Mouse (Mus musculus) kidney, postnatal 0 days (tissue): ENCODE measurements around the gene Rapgef4. TPM values are rescaled to one million over a fixed set of nuclear protein-coding genes. Genes with fewer than 3 reads are reported as not detected.
A peak's percentile ranks its signal among the peaks of the same experiment; 100 is the strongest.

ENCODE experiments used
- ATAC-seq: fragments of 200-750 bp; cut with Nextera tagmentation; replicated peaks from 2 replicates; pipeline ENCODE4 v1.8.0; 2017; ENCODE audit warnings: low read depth, moderate number of reproducible peaks, moderate TSS enrichment, moderate library complexity; ENCODE audit not compliant: low FRiP score
- DNase-seq: peaks from one replicate; pipeline ENCODE4 v3.0.0-alpha.2; 2016; ENCODE audit warnings: low spot score
- H3K27ac ChIP-seq: fragments of 300-500 bp; sonication (generic); 2 replicates; pipeline ENCODE4 v1.5.1; 2014; ENCODE audit warnings: mild to moderate bottlenecking
- H3K27me3 ChIP-seq: fragments of 300-500 bp; sonication (generic); 2 replicates; pipeline ENCODE4 v1.6.1; 2014; ENCODE audit warnings: low read length, mixed read lengths; ENCODE audit not compliant: insufficient read depth
- H3K36me3 ChIP-seq: fragments of 300-500 bp; sonication (generic); 2 replicates; pipeline ENCODE4 v1.6.1; 2014; ENCODE audit warnings: low read length, mixed read lengths; ENCODE audit not compliant: insufficient read depth
- H3K4me1 ChIP-seq: fragments of 300-500 bp; sonication (generic); replicated peaks from 2 replicates; pipeline ENCODE4 v1.6.1; 2014; ENCODE audit warnings: antibody characterized with exemption, low read length, mixed read lengths; ENCODE audit not compliant: insufficient read depth
- H3K4me2 ChIP-seq: fragments of 300-500 bp; sonication (generic); 2 replicates; pipeline ENCODE4 v1.6.1; 2014; ENCODE audit warnings: mild to moderate bottlenecking, low read length, moderate library complexity, mixed read lengths
- H3K4me3 ChIP-seq: fragments of 300-500 bp; sonication (generic); replicated peaks from 2 replicates; pipeline ENCODE4 v1.5.1; 2014; ENCODE audit warnings: low read depth, low read length
- H3K9ac ChIP-seq: fragments of 300-500 bp; sonication (generic); 2 replicates; pipeline ENCODE4 v1.6.1; 2014; ENCODE audit warnings: low read depth, low read length
- H3K9me3 ChIP-seq: fragments of 300-500 bp; sonication (generic); replicated peaks from 2 replicates; pipeline ENCODE4 v1.6.1; 2016; ENCODE audit warnings: low read length, inconsistent platforms, mixed read lengths
- CTCF ChIP-seq: IDR thresholded peaks from 2 replicates; pipeline ENCODE4 v1.5.1; 2016; ENCODE audit warnings: antibody characterized with exemption, low read depth, mild to moderate bottlenecking, moderate library complexity
- WGBS: fragments of 180-500 bp; shearing (Covaris S2); extraction: QIAGEN DNeasy Blood & Tissue Kit; methylation state at CpG from one replicate; pipeline ENCODE4 v1.1.7; 2014; 5-methylcytosine and 5-hydroxymethylcytosine counted together
- polyA plus RNA-seq: library from polyadenylated mRNA; unstranded; fragments of >200 nt; fragmentation: Nextera tagmentation; extraction: Ambion mirVana; gene quantifications from 2 replicates; pipeline ENCODE4 v1.2.1, GENCODE M21; 2015

Gene Rapgef4
- polyA plus RNA-seq, 1 experiment from 2014 or later: 4.6 TPM

DNA sequence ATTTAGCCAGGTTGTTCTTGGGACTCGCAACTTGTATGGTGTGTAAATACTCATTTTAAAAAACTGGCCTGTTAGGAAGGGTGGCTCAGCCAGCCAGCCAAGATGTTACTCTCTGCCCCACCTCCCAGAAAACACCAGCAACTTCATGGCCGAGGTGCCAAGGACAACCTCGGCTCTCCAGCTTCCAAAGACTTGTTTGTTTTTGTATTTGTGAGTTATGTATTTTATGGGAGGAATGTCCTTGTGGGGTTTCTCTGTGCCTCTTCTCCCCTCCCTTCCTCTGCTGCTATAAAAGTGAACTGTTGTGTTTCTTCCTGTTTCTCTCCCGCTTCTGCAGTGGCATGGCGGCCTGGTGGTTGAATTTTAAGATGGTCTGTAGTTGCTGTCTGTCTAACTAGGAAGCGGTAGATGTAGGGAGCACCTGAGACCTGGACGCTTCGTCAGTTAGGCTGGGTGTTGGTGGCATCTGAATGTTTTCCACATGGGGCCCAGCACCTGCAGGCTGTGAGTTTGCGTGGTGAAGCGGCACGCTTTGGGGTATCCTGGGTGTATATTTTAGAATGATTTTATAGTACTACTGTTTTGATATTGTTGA is 164.3 kb downstream of the Rapgef4 start:
- H3K4me3 ChIP-seq: no peak overlapping the region
- H3K4me2 ChIP-seq: no peak overlapping the region
- 76% methylated on average over 11 of the region's 11 CpGs for WGBS
- no peaks in the 10 kb centered on the region for H3K27me3 ChIP-seq
- DNase-seq: peak; percentile 52
- H3K27ac ChIP-seq: peak overlapping the region; percentile 62; the same call in 1 of the 2 replicates
- H3K9ac ChIP-seq: no peak overlapping the region
- ATAC-seq: no peak
- 0 out of 2 replicates have a peak, but pooled peaks cover 8% of the 10 kb centered on the region for H3K4me1 ChIP-seq
- H3K36me3 ChIP-seq: no peaks in the 10 kb centered on the region
- no peak for TF ChIP-seq CTCF
- no peaks in the 10 kb centered on the region for H3K9me3 ChIP-seq

DNA sequence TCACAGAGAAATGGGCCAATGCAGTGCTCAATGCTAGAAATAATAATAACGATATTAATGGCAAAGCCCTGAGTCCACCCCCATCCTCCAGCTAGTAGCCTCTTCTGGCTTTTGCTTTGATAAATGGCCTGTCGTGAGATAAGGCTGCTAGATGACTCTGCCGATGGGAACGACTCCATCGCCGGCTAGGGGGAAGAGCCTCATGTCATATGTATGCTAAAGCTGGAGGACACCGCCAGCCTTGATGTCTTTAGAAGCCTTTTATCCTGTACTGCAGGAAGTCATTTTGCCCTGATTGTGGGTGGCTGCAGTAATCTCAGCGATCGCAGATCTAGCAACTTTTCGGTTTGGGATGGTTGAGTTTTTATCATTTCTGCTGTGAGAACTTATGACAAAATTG is 165.0 kb downstream of the Rapgef4 start:
- Histone ChIP-seq H3K4me2 (no peak overlapping the region), H3K4me1 (0 out of 2 replicates have a peak, but pooled peaks cover 8% of the 10 kb centered on the region), H3K9ac (no peak overlapping the region), H3K36me3 (no peaks in the 10 kb centered on the region), H3K9me3 (no peaks in the 10 kb centered on the region), H3K27ac (no peak overlapping the region), H3K4me3 (no peak overlapping the region), H3K27me3 (no peaks in the 10 kb centered on the region)
- 41% methylated on average over 10 of the region's 10 CpGs for WGBS
- peak; percentile 36 for DNase-seq
- ATAC-seq: no peak
- no peak for TF ChIP-seq CTCF

DNA sequence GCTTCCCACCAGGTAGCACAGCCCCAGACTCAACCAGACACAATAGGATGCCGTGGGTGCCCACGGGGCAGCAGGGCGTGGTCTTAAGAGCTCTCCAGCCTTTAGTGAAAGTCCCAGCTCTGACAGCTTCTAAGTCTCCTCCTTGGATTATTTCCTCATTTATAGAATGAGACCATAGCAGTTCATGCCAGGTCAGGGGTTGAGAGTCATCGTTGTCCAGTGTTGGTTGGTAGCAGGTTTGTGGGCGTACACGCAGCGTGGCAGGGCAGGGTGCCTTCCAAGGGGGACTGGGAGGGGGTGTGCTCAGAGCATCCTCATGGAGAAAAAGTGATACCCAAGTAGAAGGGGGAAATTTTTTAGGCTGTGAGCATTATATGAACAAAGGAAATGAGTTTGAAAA is 166.2 kb downstream of the Rapgef4 start:
- H3K4me3 ChIP-seq: no peak overlapping the region
- no peak for ATAC-seq

DNA sequence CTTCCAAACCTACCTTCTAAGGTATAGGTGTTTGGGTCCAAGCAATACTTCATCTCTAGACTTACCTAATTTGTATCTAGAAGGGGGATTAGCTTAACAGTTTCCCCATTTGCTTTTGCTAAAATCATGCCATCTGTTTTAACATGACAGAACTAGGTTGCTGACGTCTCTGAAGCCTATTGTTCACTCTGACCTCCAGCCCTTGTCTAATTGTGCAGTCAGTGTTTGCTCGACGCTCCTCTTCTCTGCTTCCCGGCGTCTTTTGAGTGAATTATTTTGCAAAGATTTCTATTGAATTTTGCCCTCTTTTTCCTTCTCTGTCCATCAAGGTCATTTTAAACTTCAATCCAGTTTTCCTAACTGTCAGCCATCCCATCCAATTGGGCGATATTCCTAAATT is 166.7 kb downstream of the Rapgef4 start:
- H3K36me3 ChIP-seq: no peaks in the 10 kb centered on the region
- H3K4me1 ChIP-seq: 0 out of 2 replicates have a peak, but pooled peaks cover 8% of the 10 kb centered on the region
- WGBS: 77% methylated on average over 6 of the region's 6 CpGs

More for the DNA sequence above, 166.2 kb downstream of the Rapgef4 start:
- TF ChIP-seq CTCF: no peak
- no peaks in the 10 kb centered on the region for H3K36me3 ChIP-seq
- 87% methylated on average over 7 of the region's 7 CpGs for WGBS
- no peaks in the 10 kb centered on the region for H3K27me3 ChIP-seq
- no peak overlapping the region for H3K4me2 ChIP-seq
- H3K9me3 ChIP-seq: no peaks in the 10 kb centered on the region
- no peak overlapping the region for H3K9ac ChIP-seq
- no peak overlapping the region for H3K27ac ChIP-seq
- H3K4me1 ChIP-seq: 0 out of 2 replicates have a peak, but pooled peaks cover 8% of the 10 kb centered on the region
- no peak for DNase-seq

DNA sequence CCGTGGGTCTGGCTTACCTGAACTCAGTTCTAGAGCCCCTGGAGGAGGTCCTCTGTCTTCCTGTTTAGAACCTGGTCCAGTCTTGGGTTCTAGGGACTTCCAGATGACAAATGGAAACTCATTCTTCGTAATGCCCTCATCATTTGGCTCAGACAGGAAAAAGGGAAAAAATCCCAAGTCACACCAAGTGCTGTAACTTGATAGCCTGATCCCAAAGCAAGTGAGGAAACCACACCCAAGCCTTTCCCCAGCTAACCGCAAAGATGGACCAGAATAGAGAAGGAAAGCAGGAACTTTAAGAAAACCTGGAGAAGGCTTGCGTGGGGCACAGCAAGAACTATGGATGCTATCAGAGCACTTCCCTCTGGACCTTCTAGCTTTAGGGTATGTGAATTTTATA is 167.6 kb downstream of the Rapgef4 start:
- H3K27me3 ChIP-seq: no peaks in the 10 kb centered on the region
- no peaks in the 10 kb centered on the region for H3K36me3 ChIP-seq
- 31% methylated on average over 4 of the region's 4 CpGs for WGBS
- 0 out of 2 replicates have a peak, but pooled peaks cover 8% of the 10 kb centered on the region for H3K4me1 ChIP-seq
- peak; percentile 51 for DNase-seq
- H3K9ac ChIP-seq: no peak overlapping the region
- H3K4me3 ChIP-seq: no peak overlapping the region
- peak overlapping the region; percentile 4; the same call in 1 of the 2 replicates for H3K4me2 ChIP-seq
- no peak overlapping the region for H3K27ac ChIP-seq
- no peak for TF ChIP-seq CTCF
- H3K9me3 ChIP-seq: no peaks in the 10 kb centered on the region
- ATAC-seq: no peak

More for the DNA sequence above, 166.7 kb downstream of the Rapgef4 start:
- Histone ChIP-seq H3K4me3 (no peak overlapping the region), H3K27ac (no peak overlapping the region), H3K9me3 (no peaks in the 10 kb centered on the region), H3K9ac (no peak overlapping the region), H3K4me2 (no peak overlapping the region), H3K27me3 (no peaks in the 10 kb centered on the region)
- DNase-seq (no peak), ATAC-seq (no peak)
- TF ChIP-seq CTCF: no peak

DNA sequence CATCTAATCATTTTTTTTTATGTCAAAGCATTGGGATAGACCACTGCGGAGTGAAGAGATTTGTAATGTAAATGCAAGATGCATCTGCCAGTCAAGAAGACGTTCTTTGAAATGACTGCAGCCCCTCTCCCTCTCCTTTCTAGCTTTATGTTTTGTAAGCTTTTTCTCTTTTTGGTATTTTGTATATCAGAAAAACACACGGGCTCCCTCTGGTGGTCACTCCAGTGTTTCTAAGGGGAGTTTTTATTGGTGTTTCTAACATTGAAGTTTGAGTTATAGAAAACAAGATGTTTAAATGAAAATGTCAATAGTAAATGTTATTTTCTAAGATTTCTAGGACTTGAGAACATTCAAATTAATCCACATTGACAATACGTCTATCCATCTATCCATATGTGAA is 168.0 kb downstream of the Rapgef4 start:
- peak; percentile 79 for TF ChIP-seq CTCF
- 25% methylated on average over 4 of the region's 4 CpGs for WGBS
- Histone ChIP-seq H3K9me3 (no peaks in the 10 kb centered on the region), H3K27ac (no peak overlapping the region), H3K27me3 (no peaks in the 10 kb centered on the region), H3K4me3 (no peak overlapping the region), H3K36me3 (no peaks in the 10 kb centered on the region), H3K4me1 (0 out of 2 replicates have a peak, but pooled peaks cover 8% of the 10 kb centered on the region), H3K4me2 (peak overlapping the region; percentile 4; the same call in 1 of the 2 replicates), H3K9ac (no peak overlapping the region)
- ATAC-seq: no peak
- DNase-seq: peak; percentile 88
